Mouse (Mus musculus) heart, postnatal 0 days (tissue): Measurements from ENCODE around the gene Gpr26.

Experiments used
- CTCF ChIP-seq: IDR thresholded peaks from 2 replicates; pipeline ENCODE4 v1.5.1; 2016; ENCODE audit warnings: antibody characterized with exemption, control low read depth, low read depth
- EP300 ChIP-seq: IDR thresholded peaks from 2 replicates; pipeline ENCODE4 v1.6.1; 2016; ENCODE audit warnings: antibody characterized with exemption, low read depth

GRCm38 (mm10) chr7:131970255-131970654 is 4.0 kb downstream of the Gpr26 start:
- TF ChIP-seq CTCF (no peak), EP300 (no peak)
